ENCODE assay signal across 15 mouse cellular contexts in genomic region chr5:123300496-123301034, GRCm38 (mm10). TPM values are rescaled to one million over a fixed set of nuclear protein-coding genes. Genes with fewer than 3 reads are reported as not detected.
DNase-seq lines count a peak whose midpoint lies in the region; ATAC-seq lines count a peak whose summit lies in the region.
"Had no signal": no experiment of that assay in that cellular context is flagged by ENCODE, and none has a peak within 500 bp of the region (broad histone marks: within the 10 kb centered on the region; RNA-seq: fewer than 3 reads in every experiment).

No protein-coding gene starts in this region.

- no peak overlapping the region for H3K4me3 ChIP-seq in heart, embryonic 16.5 days (ENCODE audit: low read length)
- no peak overlapping the region for H3K4me3 ChIP-seq in neural tube, embryonic 11.5 days (ENCODE audit: low read depth, low read length)
- H3K4me3 ChIP-seq in hindbrain, embryonic 15.5 days, result no peak overlapping the region
- H3K4me3 ChIP-seq: embryonic facial prominence, embryonic 15.5 days had no signal

- H3K9me3 ChIP-seq in heart, embryonic 16.5 days (replicated peaks; ENCODE audit: control insufficient read depth, low read length), result no peaks in the 10 kb centered on the region
- no peaks in the 10 kb centered on the region for H3K9me3 ChIP-seq in neural tube, embryonic 11.5 days (ENCODE audit: control insufficient read depth, low read length)
- no peaks in the 10 kb centered on the region for H3K9me3 ChIP-seq in hindbrain, embryonic 15.5 days
- H3K9me3 ChIP-seq: embryonic facial prominence, embryonic 15.5 days had no signal

- no peak overlapping the region for H3K4me2 ChIP-seq in heart, embryonic 16.5 days (ENCODE audit: low read depth, low read length)
- H3K4me2 ChIP-seq in neural tube, embryonic 11.5 days (ENCODE audit: low read depth), result no peak overlapping the region
- H3K4me2 ChIP-seq in hindbrain, embryonic 15.5 days, result peak overlapping the region; percentile 1; the same call in 1 of the 2 replicates

- peak overlapping the region; percentile 53 for H3K27ac ChIP-seq in heart, embryonic 16.5 days (ENCODE audit: low read length)
- peak overlapping the region; percentile 35; the same call in 1 of the 2 replicates for H3K27ac ChIP-seq in neural tube, embryonic 11.5 days (ENCODE audit: low read depth, low read length)
- H3K27ac ChIP-seq in hindbrain, embryonic 15.5 days (replicated peaks), result 0 out of 2 replicates have a peak overlapping the region, but pooled peaks have one; percentile 32
- H3K27ac ChIP-seq: embryonic facial prominence, embryonic 15.5 days had no signal

- no peak overlapping the region for H3K9ac ChIP-seq in heart, embryonic 16.5 days (ENCODE audit: low read length)
- no peak overlapping the region for H3K9ac ChIP-seq in neural tube, embryonic 11.5 days (ENCODE audit: low read length)
- no peak overlapping the region for H3K9ac ChIP-seq in hindbrain, embryonic 15.5 days
- H3K9ac ChIP-seq: embryonic facial prominence, embryonic 15.5 days had no signal

- ATAC-seq in heart, embryonic 16.5 days (replicated peaks; ENCODE audit: extremely low read depth, insufficient read depth, low FRiP score), result no peak
- ATAC-seq in neural tube, embryonic 11.5 days (ENCODE audit: insufficient read depth, low FRiP score, low TSS enrichment), result no peak
- ATAC-seq in hindbrain, embryonic 15.5 days (ENCODE audit: low FRiP score, low read depth), result peak; percentile 31; the same call in 1 of the 2 replicates

- peaks cover 26% of the 10 kb centered on the region for H3K4me1 ChIP-seq in heart, embryonic 16.5 days (ENCODE audit: control insufficient read depth, insufficient read depth, low read length)
- H3K4me1 ChIP-seq in neural tube, embryonic 11.5 days (ENCODE audit: control insufficient read depth, insufficient read depth, low read length), result peaks cover 7% of the 10 kb centered on the region; the same call in 1 of the 2 replicates
- H3K4me1 ChIP-seq in hindbrain, embryonic 15.5 days (replicated peaks), result peaks cover 35% of the 10 kb centered on the region

- DNase-seq in heart, adult 9 months (ENCODE audit: low spot score in 2 of 2), result no peak
- DNase-seq in neural tube, embryonic 11.5 days (ENCODE audit: low spot score), result no peak
- no peak for DNase-seq in neural tube, embryonic 10.5 days (ENCODE audit: extremely low spot score, low spot score)
- no peak for DNase-seq in adrenal gland, postnatal 25 days
- DNase-seq in thymus, adult 18-20 months, result no peak
- DNase-seq: adrenal gland, adult 8-10 months; cerebellum, postnatal 36 days; gastrocnemius, postnatal 25 days; kidney, postnatal 4 days; left cerebral cortex, postnatal 4 days; lung, postnatal 36 days had no signal

- 54% methylated on average over 8 of the region's 8 CpGs for WGBS in heart, embryonic 16.5 days
- 73% methylated on average over 8 of the region's 8 CpGs for WGBS in neural tube, embryonic 11.5 days
- 46% methylated on average over 8 of the region's 8 CpGs for WGBS in hindbrain, embryonic 15.5 days

- H3K36me3 ChIP-seq in heart, embryonic 16.5 days (ENCODE audit: control insufficient read depth, insufficient read depth), result no peaks in the 10 kb centered on the region
- no peaks in the 10 kb centered on the region for H3K36me3 ChIP-seq in neural tube, embryonic 11.5 days (ENCODE audit: control insufficient read depth, insufficient read depth, low read length)
- no peaks in the 10 kb centered on the region for H3K36me3 ChIP-seq in hindbrain, embryonic 15.5 days
- H3K36me3 ChIP-seq: embryonic facial prominence, embryonic 15.5 days had no signal

- no peaks in the 10 kb centered on the region for H3K27me3 ChIP-seq in heart, embryonic 16.5 days (ENCODE audit: control insufficient read depth, insufficient read depth, low read length)
- H3K27me3 ChIP-seq in neural tube, embryonic 11.5 days (ENCODE audit: control insufficient read depth, insufficient read depth, low read length), result peaks cover 2% of the 10 kb centered on the region; the same call in 1 of the 2 replicates
- no peaks in the 10 kb centered on the region for H3K27me3 ChIP-seq in hindbrain, embryonic 15.5 days
- H3K27me3 ChIP-seq: embryonic facial prominence, embryonic 15.5 days had no signal

RNA-seq across cellular contexts. Expression of gene Bcl7a, which starts 43.1 kb away (rescaled TPM):
- 14.8 and 15.5 TPM in 2 replicates for polyA plus RNA-seq in heart, embryonic 16.5 days (2015; fragmentation: Nextera tagmentation; extraction: Ambion mirVana)
- 55.9 and 56.7 TPM in 2 replicates for polyA plus RNA-seq in neural tube, embryonic 11.5 days (2014; fragmentation: Nextera tagmentation; extraction: Ambion mirVana)
- 38.7 and 40.0 TPM in 2 replicates for polyA plus RNA-seq in hindbrain, embryonic 15.5 days (2015; fragmentation: Nextera tagmentation; extraction: Ambion mirVana)
- total RNA-seq in adrenal gland, postnatal 25 days (2021), result 13.7 and 15.4 TPM in 2 replicates

RNA-seq across cellular contexts. Expression of gene Wdr66, which starts 48.7 kb away (rescaled TPM):
- 3.1 and 3.7 TPM in 2 replicates for polyA plus RNA-seq in heart, embryonic 16.5 days (2015; fragmentation: Nextera tagmentation; extraction: Ambion mirVana)
- polyA plus RNA-seq in neural tube, embryonic 11.5 days (2014; fragmentation: Nextera tagmentation; extraction: Ambion mirVana), result 11.9 and 13.8 TPM in 2 replicates
- polyA plus RNA-seq in hindbrain, embryonic 15.5 days (2015; fragmentation: Nextera tagmentation; extraction: Ambion mirVana), result 0.80 and 1.3 TPM in 2 replicates
- total RNA-seq in adrenal gland, postnatal 25 days (2021), result 1.3 and 1.6 TPM in 2 replicates
- total RNA-seq: monocyte, adult 5-6 weeks had no signal
